Mouse (Mus musculus) embryonic fibroblast, embryonic 13.5 days (primary cell): ENCODE measurements around the gene Zp1.
A peak's percentile ranks its signal among the peaks of the same experiment; 100 is the strongest.

Experiments
- CTCF ChIP-seq: IDR thresholded peaks from 2 replicates; pipeline ENCODE4 v1.5.1; 2011; ENCODE audit warnings: mild to moderate bottlenecking, control low read depth, low read length, moderate library complexity, borderline replicate concordance; ENCODE audit not compliant: insufficient read depth
- POLR2A ChIP-seq: IDR thresholded peaks from 2 replicates; pipeline ENCODE4 v1.6.1; 2011; ENCODE audit warnings: low read depth, mild to moderate bottlenecking, control low read depth, low read length, moderate library complexity

- TF ChIP-seq POLR2A: no peak
- TF ChIP-seq CTCF: peak; percentile 93
Measured at GRCm38 (mm10) chr19:10940097-10940800, 19.8 kb upstream of the Zp1 start.
